Mouse (Mus musculus) midbrain, embryonic 14.5 days (tissue): ENCODE data around the gene Toe1. TPM values are rescaled to one million over a fixed set of nuclear protein-coding genes. Genes with fewer than 3 reads are reported as not detected.

Experiments
- ATAC-seq: fragments of 200-750 bp; cut with Nextera tagmentation; 2 replicates; pipeline ENCODE4 v1.8.0; 2017; ENCODE audit warnings: moderate number of reproducible peaks, moderate library complexity; ENCODE audit not compliant: low FRiP score, low TSS enrichment
- DNase-seq: peaks from one replicate; pipeline ENCODE4 v3.0.0-alpha.2; 2015
- H3K27ac ChIP-seq: fragments of 300-500 bp; sonication (generic); replicated peaks from 2 replicates; pipeline ENCODE4 v1.5.1; 2014; ENCODE audit warnings: mild to moderate bottlenecking, low read depth, low read length, moderate library complexity
- H3K27me3 ChIP-seq: fragments of 300-500 bp; sonication (generic); 2 replicates; pipeline ENCODE4 v1.6.1; 2014; ENCODE audit warnings: low read length, control low read depth, mixed read lengths; ENCODE audit not compliant: control insufficient read depth, insufficient read depth
- H3K36me3 ChIP-seq: fragments of 300-500 bp; sonication (generic); 2 replicates; pipeline ENCODE4 v1.6.1; 2014; ENCODE audit warnings: low read length, control low read depth; ENCODE audit not compliant: control insufficient read depth, insufficient read depth
- H3K4me1 ChIP-seq: fragments of 300-500 bp; sonication (generic); 2 replicates; pipeline ENCODE4 v1.6.1; 2014; ENCODE audit warnings: mild to moderate bottlenecking, antibody characterized with exemption, low read length, control low read depth; ENCODE audit not compliant: control insufficient read depth, insufficient read depth
- H3K4me2 ChIP-seq: fragments of 300-500 bp; sonication (generic); 2 replicates; pipeline ENCODE4 v1.6.1; 2014; ENCODE audit warnings: mild to moderate bottlenecking, low read length, moderate library complexity
- H3K4me3 ChIP-seq: fragments of 300-500 bp; sonication (generic); replicated peaks from 2 replicates; pipeline ENCODE4 v1.5.1; 2014; ENCODE audit warnings: low read depth, low read length
- H3K9ac ChIP-seq: fragments of 300-500 bp; sonication (generic); replicated peaks from 2 replicates; pipeline ENCODE4 v1.6.1; 2014; ENCODE audit warnings: mild to moderate bottlenecking, low read length, moderate library complexity
- H3K9me3 ChIP-seq: fragments of 300-500 bp; sonication (generic); 2 replicates; pipeline ENCODE4 v1.6.1; 2016; ENCODE audit warnings: low read length, control low read depth, mixed read lengths; ENCODE audit not compliant: control insufficient read depth
- WGBS: fragments of 180-500 bp; shearing (Covaris S2); extraction: QIAGEN DNeasy Blood & Tissue Kit; methylation state at CpG from one replicate; pipeline ENCODE4 v1.1.7; 2014; 5-methylcytosine and 5-hydroxymethylcytosine counted together
- polyA plus RNA-seq: library from polyadenylated mRNA; unstranded; fragments of >200 nt; fragmentation: Nextera tagmentation; extraction: Ambion mirVana; gene quantifications from 2 replicates; pipeline ENCODE4 v1.2.1, GENCODE M21; 2014

The Toe1 gene
- polyA plus RNA-seq, 1 experiment from 2014 or later = 30.4 TPM

- DNase-seq (no peak), ATAC-seq (no peak)
- 89% methylated on average over 3 of the region's 3 CpGs for WGBS
- Histone ChIP-seq H3K27me3 (no peaks in the 10 kb centered on the region), H3K4me2 (no peak overlapping the region), H3K4me1 (peaks cover 7% of the 10 kb centered on the region), H3K4me3 (no peak overlapping the region), H3K27ac (no peak overlapping the region), H3K9me3 (no peaks in the 10 kb centered on the region), H3K9ac (no peak overlapping the region), H3K36me3 (no peaks in the 10 kb centered on the region)
Measured at GRCm38 (mm10) chr4:116811012-116811411, 3.6 kb upstream of the Toe1 start.

- Histone ChIP-seq H3K36me3 (peaks cover 38% of the 10 kb centered on the region), H3K4me3 (no peak overlapping the region)
Measured at GRCm38 (mm10) chr4:116799901-116800300, 7.5 kb downstream of the Toe1 start.

DNA sequence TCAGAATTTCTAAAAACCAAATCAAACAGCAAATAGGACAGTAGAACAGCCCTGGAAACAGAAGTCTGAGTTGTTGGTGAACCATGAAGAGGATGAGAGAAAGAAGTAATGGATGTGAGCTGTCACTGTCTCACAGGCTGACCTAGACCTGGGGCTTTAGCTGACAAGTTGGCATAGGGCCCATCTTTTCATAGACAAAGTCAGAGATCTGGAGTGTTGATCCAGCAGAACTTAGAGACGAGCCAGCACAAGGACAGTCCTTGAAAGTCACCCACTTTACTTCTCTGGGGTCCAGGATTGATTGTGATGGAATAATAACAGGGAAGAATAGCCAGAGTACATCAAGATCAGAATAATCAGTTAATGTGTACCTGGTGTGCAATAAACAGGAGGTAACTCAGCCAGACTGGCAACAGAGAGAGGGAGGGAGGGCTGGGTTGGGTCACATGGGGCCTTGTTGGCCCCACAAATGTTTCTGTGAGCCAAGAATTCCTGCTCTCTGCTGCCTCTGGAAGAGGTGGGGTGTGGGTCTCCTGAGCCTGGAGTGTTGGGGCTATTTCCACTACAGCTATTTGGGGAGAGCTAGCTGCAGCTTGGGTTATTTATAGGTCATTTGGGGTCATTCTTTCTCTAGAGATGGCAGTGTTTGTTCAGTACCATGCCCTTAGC is 10.9 kb downstream of the Toe1 start:
- ATAC-seq (no peak), DNase-seq (no peak)
- Histone ChIP-seq H3K9ac (no peak overlapping the region), H3K4me2 (no peak overlapping the region), H3K4me3 (no peak overlapping the region), H3K27me3 (no peaks in the 10 kb centered on the region), H3K27ac (no peak overlapping the region), H3K4me1 (no peaks in the 10 kb centered on the region), H3K9me3 (no peaks in the 10 kb centered on the region), H3K36me3 (peaks cover 5% of the 10 kb centered on the region)
- 81% methylated on average over 1 of the region's 1 CpGs for WGBS

More at GRCm38 (mm10) chr4:116799901-116800300, 7.5 kb downstream of the Toe1 start:
- DNase-seq (peak; percentile 59), ATAC-seq (no peak)
- Histone ChIP-seq H3K27me3 (no peaks in the 10 kb centered on the region), H3K9me3 (no peaks in the 10 kb centered on the region), H3K4me1 (no peaks in the 10 kb centered on the region), H3K4me2 (no peak overlapping the region), H3K9ac (no peak overlapping the region), H3K27ac (no peak overlapping the region)
- WGBS = 46% methylated on average over 5 of the region's 5 CpGs

DNA sequence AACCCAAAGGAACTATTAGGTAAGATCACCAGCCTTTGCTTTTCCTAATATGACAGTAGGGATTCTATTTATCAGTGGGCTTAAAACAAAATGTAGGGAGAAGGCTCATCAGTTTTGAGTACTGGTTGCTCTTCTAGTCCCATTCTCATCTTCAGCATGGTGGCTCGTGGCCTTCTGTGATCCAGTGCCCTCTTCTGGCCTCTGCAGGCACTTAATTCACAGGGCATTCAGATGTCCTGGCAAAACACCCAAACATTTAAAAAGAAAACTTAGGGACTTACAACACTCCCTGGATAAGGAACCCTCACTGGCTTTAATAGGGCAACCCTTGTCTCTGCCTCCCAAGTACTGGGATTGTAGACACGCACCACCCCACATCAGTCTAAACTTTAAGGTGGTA is 13.2 kb downstream of the Toe1 start:
- Histone ChIP-seq H3K27me3 (no peaks in the 10 kb centered on the region), H3K4me2 (no peak overlapping the region), H3K36me3 (no peaks in the 10 kb centered on the region), H3K9me3 (no peaks in the 10 kb centered on the region), H3K4me3 (no peak overlapping the region), H3K9ac (no peak overlapping the region), H3K27ac (no peak overlapping the region), H3K4me1 (no peaks in the 10 kb centered on the region)
- no peak for DNase-seq
- no peak for ATAC-seq
- WGBS = 78% methylated on average over 2 of the region's 2 CpGs

DNA sequence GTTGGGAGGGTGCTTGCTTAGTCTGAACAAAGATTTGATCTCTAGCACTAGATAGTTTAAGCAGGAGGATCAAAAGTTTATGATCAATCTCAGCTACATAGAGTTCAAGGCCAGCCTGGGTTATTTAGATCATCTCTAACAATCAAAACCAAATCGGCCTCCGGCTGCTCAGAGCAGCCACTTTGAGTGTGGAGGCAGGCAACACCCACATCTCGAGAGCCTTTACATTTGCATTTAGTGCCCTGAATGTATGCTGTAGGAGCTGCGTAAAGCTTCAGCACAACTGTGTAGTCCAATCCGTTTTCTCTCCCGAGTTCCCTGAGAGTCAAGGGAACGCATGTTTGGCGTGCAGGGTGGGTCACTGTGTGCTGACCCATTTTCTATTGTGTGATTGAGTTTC is 15.0 kb downstream of the Toe1 start:
- Histone ChIP-seq H3K9me3 (no peaks in the 10 kb centered on the region), H3K4me1 (no peaks in the 10 kb centered on the region), H3K4me3 (no peak overlapping the region), H3K9ac (no peak overlapping the region), H3K27ac (no peak overlapping the region), H3K4me2 (no peak overlapping the region), H3K36me3 (no peaks in the 10 kb centered on the region), H3K27me3 (no peaks in the 10 kb centered on the region)
- no peak for DNase-seq
- ATAC-seq = no peak
- WGBS = 89% methylated on average over 8 of the region's 8 CpGs

DNA sequence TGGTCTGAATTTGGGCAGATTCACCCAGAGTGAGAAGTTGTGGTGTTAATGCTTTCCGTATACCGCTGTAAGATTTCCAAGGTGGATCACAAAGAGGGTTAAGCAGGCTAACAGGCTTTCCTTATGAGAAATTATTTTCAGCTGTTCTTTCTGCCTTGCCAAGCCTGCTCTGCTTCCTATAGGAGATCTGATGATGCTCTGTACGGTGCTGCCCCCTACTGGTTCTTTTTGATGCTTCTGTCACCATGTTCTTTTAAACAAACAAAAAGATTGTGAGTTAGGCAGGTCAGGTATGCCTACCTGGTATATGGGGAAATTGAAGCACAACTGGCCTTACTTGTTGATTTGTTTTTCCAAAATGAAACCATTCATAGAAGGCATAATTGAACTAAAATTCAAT is 18.5 kb downstream of the Toe1 start:
- no peak for ATAC-seq
- no peaks in the 10 kb centered on the region for H3K9me3 ChIP-seq
- WGBS = 9% methylated on average over 3 of the region's 3 CpGs

DNA sequence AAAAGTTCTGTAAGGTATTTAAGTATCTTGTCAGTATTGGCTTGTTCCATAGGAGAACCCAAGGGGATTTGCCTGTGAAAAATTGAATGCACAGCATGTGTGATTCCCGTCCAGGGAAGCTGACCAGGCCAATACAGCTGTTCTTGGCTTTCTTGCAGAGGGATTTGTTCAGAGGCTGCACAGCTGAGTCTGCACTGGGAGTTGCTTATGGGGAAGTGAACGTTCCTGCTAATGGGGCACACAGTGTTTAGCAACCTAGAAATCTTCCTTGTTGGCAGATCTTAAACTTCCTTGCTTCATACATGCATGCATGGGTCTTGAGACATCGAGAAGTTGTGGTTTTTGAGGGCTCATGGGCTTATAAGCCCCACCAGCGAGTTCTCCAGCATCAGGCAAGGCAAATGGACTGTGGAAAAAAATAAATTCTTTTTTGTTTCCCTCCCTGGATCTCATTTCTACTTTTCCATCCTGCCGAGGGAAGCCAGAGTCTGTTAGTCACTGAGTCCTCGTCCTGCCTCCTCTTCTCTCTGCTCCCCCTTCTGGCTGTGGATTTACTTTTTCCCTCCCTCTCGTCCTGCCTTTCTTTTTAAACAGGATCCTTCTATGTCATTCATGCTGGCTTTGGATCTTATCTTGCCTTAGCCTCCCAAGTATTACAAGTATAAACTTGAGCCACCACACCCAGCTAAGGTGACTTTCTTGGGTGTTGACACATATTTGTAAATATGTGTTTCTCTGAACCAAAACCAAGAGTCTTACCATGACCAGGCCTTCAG is 19.3 kb downstream of the Toe1 start:
- Histone ChIP-seq H3K36me3 (no peaks in the 10 kb centered on the region), H3K4me1 (no peaks in the 10 kb centered on the region), H3K4me2 (no peak overlapping the region), H3K9me3 (no peaks in the 10 kb centered on the region), H3K9ac (no peak overlapping the region), H3K27ac (no peak overlapping the region), H3K4me3 (no peak overlapping the region), H3K27me3 (no peaks in the 10 kb centered on the region)
- DNase-seq (no peak), ATAC-seq (no peak)
- 40% methylated on average over 7 of the region's 7 CpGs for WGBS

More for the DNA sequence above, 18.5 kb downstream of the Toe1 start:
- H3K36me3 ChIP-seq = no peaks in the 10 kb centered on the region
- H3K4me1 ChIP-seq = no peaks in the 10 kb centered on the region
- H3K9ac ChIP-seq = no peak overlapping the region
- H3K4me3 ChIP-seq = no peak overlapping the region
- no peaks in the 10 kb centered on the region for H3K27me3 ChIP-seq
- H3K27ac ChIP-seq = no peak overlapping the region
- peak; percentile 96 for DNase-seq
- H3K4me2 ChIP-seq = no peak overlapping the region

DNA sequence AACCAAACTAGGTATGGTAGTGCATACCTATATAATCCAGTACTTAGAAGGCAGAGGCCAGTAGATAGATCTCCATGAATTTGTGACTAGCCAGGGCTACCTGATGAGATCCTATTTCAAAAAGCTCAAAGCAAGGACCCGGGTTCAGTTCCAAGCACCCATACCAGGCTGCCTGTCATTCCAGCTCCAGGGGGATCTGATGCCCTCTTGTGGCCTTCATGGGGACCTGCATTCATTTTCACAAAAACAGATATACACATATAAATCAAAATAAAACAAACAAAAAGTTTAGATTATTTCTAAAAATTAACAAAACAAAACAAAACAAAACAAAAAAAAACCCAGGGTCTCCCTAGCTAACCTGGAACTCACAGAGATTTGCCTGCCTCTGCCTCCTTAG is 20.9 kb downstream of the Toe1 start:
- Histone ChIP-seq H3K4me3 (no peak overlapping the region), H3K36me3 (no peaks in the 10 kb centered on the region), H3K9ac (no peak overlapping the region), H3K4me1 (peaks cover 7% of the 10 kb centered on the region; the same call in 1 of the 2 replicates), H3K27me3 (no peaks in the 10 kb centered on the region), H3K9me3 (no peaks in the 10 kb centered on the region), H3K27ac (no peak overlapping the region), H3K4me2 (no peak overlapping the region)
- 93% methylated on average over 1 of the region's 1 CpGs for WGBS
- ATAC-seq = no peak
- no peak for DNase-seq

GRCm38 (mm10) chr4:116782171-116782570 is 25.3 kb downstream of the Toe1 start:
- DNase-seq (peak; percentile 27), ATAC-seq (no peak)
- no peak overlapping the region for H3K4me3 ChIP-seq
- no peaks in the 10 kb centered on the region for H3K36me3 ChIP-seq
- H3K4me2 ChIP-seq = no peak overlapping the region
- no peaks in the 10 kb centered on the region for H3K27me3 ChIP-seq
- H3K9ac ChIP-seq = 0 out of 2 replicates have a peak overlapping the region, but pooled peaks have one; percentile 12
- no peak overlapping the region for H3K27ac ChIP-seq
- H3K9me3 ChIP-seq = no peaks in the 10 kb centered on the region
- under 1% methylated on average over 8 of the region's 8 CpGs for WGBS
- peaks cover 7% of the 10 kb centered on the region; the same call in 1 of the 2 replicates for H3K4me1 ChIP-seq
